In genomic region chr3:108092536-108093115, GRCm38 (mm10) we compare ENCODE assay signal across 24 mouse cellular contexts. TPM values are rescaled to one million over a fixed set of nuclear protein-coding genes. Genes with fewer than 3 reads are reported as not detected.
DNase-seq lines count a peak whose midpoint lies in the region; ATAC-seq and TF ChIP-seq lines count a peak whose summit lies in the region.
"Had no signal": no experiment of that assay in that cellular context is flagged by ENCODE, and none has a peak within 500 bp of the region (broad histone marks: within the 10 kb centered on the region; RNA-seq: fewer than 3 reads in every experiment).

TSS of gene Gnat2 (plus strand) at chr3:108092789.

- H3K9me3 ChIP-seq in liver, postnatal 0 days (ENCODE audit: low read length): no peaks in the 10 kb centered on the region
- H3K9me3 ChIP-seq: embryonic facial prominence, embryonic 10.5 days; forebrain, embryonic 12.5 days; intestine, embryonic 15.5 days; limb, embryonic 13.5 days; midbrain, embryonic 12.5 days; neural tube, embryonic 15.5 days had no signal

- H3K4me2 ChIP-seq in liver, postnatal 0 days (ENCODE audit: low read depth, low read length): no peak within 1 kb of the TSS
- H3K4me2 ChIP-seq: forebrain, embryonic 12.5 days; intestine, embryonic 15.5 days; limb, embryonic 13.5 days; lung, embryonic 14.5 days; midbrain, embryonic 12.5 days; neural tube, embryonic 15.5 days had no signal

- WGBS in liver, postnatal 0 days (ENCODE audit: insufficient replicate concordance): 84% methylated on average over 15 of the region's 15 CpGs

- H3K4me3 ChIP-seq in liver, postnatal 0 days (ENCODE audit: low read depth, low read length): no peak within 1 kb of the TSS
- H3K4me3 ChIP-seq: embryonic facial prominence, embryonic 10.5 days; forebrain, embryonic 12.5 days; intestine, embryonic 15.5 days; limb, embryonic 13.5 days; midbrain, embryonic 12.5 days; neural tube, embryonic 15.5 days had no signal

- no peak for TF ChIP-seq CTCF in liver, postnatal 0 days (IDR thresholded peaks at IDR 0.05; ENCODE audit: low read depth)

- no peaks in the 10 kb centered on the region for H3K36me3 ChIP-seq in liver, postnatal 0 days (replicated peaks; ENCODE audit: insufficient read depth, low read length)
- H3K36me3 ChIP-seq: embryonic facial prominence, embryonic 10.5 days; forebrain, embryonic 12.5 days; intestine, embryonic 15.5 days; limb, embryonic 13.5 days; midbrain, embryonic 12.5 days; neural tube, embryonic 15.5 days had no signal

- peak; percentile 59 to 87 for DNase-seq in adrenal gland, adult (ENCODE audit: inconsistent age in 2 of 2, low spot score in 1 of 2)
- DNase-seq in adrenal gland, postnatal 4 days (ENCODE audit: low spot score in 2 of 2): no peak
- peak; percentile 3 for DNase-seq in urinary bladder, adult 2 months (ENCODE audit: low spot score)
- no peak for DNase-seq in urinary bladder, postnatal 25 days (ENCODE audit: low spot score)
- no peak for DNase-seq in liver, postnatal 0 days
- DNase-seq in left cerebral cortex, adult 9 months (ENCODE audit: low spot score in 2 of 2): no peak
- no peak for DNase-seq in left cerebral cortex, postnatal 4 days
- DNase-seq: cerebellum, adult 11-12 months; cerebellum, postnatal 10 days; kidney, adult 8-10 months; kidney, postnatal 36 days; layer of hippocampus, postnatal 36 days; lung, embryonic 14.5 days; right cerebral cortex, postnatal 25 days; spleen, adult 18-20 months had no signal

- peak within 1 kb of the TSS; percentile 34; the same call in 1 of the 2 replicates for H3K27ac ChIP-seq in liver, postnatal 0 days (ENCODE audit: low read depth)
- H3K27ac ChIP-seq: embryonic facial prominence, embryonic 10.5 days; forebrain, embryonic 12.5 days; intestine, embryonic 15.5 days; limb, embryonic 13.5 days; midbrain, embryonic 12.5 days; neural tube, embryonic 15.5 days had no signal

- intact Hi-C loops in left cerebral cortex, postnatal 4 days (cut with DNase I): no loop called here

- H3K4me1 ChIP-seq in liver, postnatal 0 days (ENCODE audit: insufficient read depth): peaks cover 39% of the 10 kb centered on the region
- H3K4me1 ChIP-seq: forebrain, embryonic 12.5 days; neural tube, embryonic 15.5 days had no signal

- no peak for TF ChIP-seq EP300 in liver, postnatal 0 days (IDR thresholded peaks at IDR 0.05; ENCODE audit: low read depth)

- no peaks in the 10 kb centered on the region for H3K27me3 ChIP-seq in liver, postnatal 0 days (ENCODE audit: insufficient read depth, low read length)
- H3K27me3 ChIP-seq: intestine, embryonic 15.5 days; limb, embryonic 13.5 days; midbrain, embryonic 12.5 days; neural tube, embryonic 15.5 days had no signal

- no peak for ATAC-seq in liver, postnatal 0 days
- ATAC-seq: hindbrain, embryonic 16.5 days; intestine, embryonic 15.5 days had no signal

- H3K9ac ChIP-seq in liver, postnatal 0 days (replicated peaks): no peak within 1 kb of the TSS
- H3K9ac ChIP-seq: forebrain, embryonic 12.5 days; intestine, embryonic 15.5 days; limb, embryonic 13.5 days; lung, embryonic 14.5 days; midbrain, embryonic 12.5 days; neural tube, embryonic 15.5 days had no signal

RNA-seq across cellular contexts. Expression of gene Gnat2, which starts in this region (rescaled TPM):
- 1 to 10 TPM; 3.9 to 4.1 TPM for total RNA-seq in adrenal gland, postnatal 4 days (2021)
- 0.39 and 0.57 TPM in 2 replicates for polyA plus RNA-seq in urinary bladder, adult 2 months (2012; rRNA removed)
- 1.6 and 1.7 TPM in 2 replicates for polyA plus RNA-seq in liver, postnatal 0 days (2015; fragmentation: Nextera tagmentation; extraction: Ambion mirVana)
- under 1 TPM in 1 of 2 experiments, not detected in 1; 0.44 TPM for total RNA-seq in left cerebral cortex, postnatal 4 days (2021)
- total RNA-seq: layer of hippocampus, postnatal 36 days; left cerebral cortex, postnatal 14 days; megakaryocyte, adult 5-6 weeks had no signal

Comparison
In these comparisons a context has a peak if more than half of its experiments do, and no peak if none do; other contexts are left out.
1. DNase-seq: peak in adrenal gland, adult (2 of 2); none in adrenal gland, postnatal 4 days (0 of 2), urinary bladder, postnatal 25 days (single experiment), liver, postnatal 0 days (single experiment), left cerebral cortex, adult 9 months (0 of 2) and left cerebral cortex, postnatal 4 days (single experiment).
2. Peak in DNase-seq in urinary bladder, adult 2 months; RNA of the gene not detected or under 1 TPM.